Mouse (Mus musculus) heart, embryonic 14.5 days (tissue): Measurements from ENCODE around the gene Rab25. TPM values are rescaled to one million over a fixed set of nuclear protein-coding genes. Genes with fewer than 3 reads are reported as not detected.

Experiments
- ATAC-seq: fragments of 200-750 bp; cut with Nextera tagmentation; 2 replicates; pipeline ENCODE4 v1.8.0; 2017; ENCODE audit warnings: low read depth, moderate TSS enrichment; ENCODE audit not compliant: insufficient number of reproducible peaks, insufficient read depth, low FRiP score
- H3K27ac ChIP-seq, 2 experiments: fragments of 200-500 bp in 1 of 2; fragments of 300-500 bp in 1 of 2; sonication (generic) in 1 of 2; replicated peaks in 1 of 2; 2 replicates each; pipeline ENCODE4 v1.5.1; 2012 to 2014; ENCODE audit warnings: low read depth in 2 of 2, low read length in 2 of 2, control low read depth in 1 of 2, mild to moderate bottlenecking in 1 of 2, mixed read lengths in 1 of 2; ENCODE audit not compliant: control insufficient read depth in 1 of 2, insufficient read depth in 1 of 2
- H3K27me3 ChIP-seq: fragments of 300-500 bp; sonication (generic); 2 replicates; pipeline ENCODE4 v1.6.1; 2014; ENCODE audit warnings: mild to moderate bottlenecking, low read length, control low read depth; ENCODE audit not compliant: control insufficient read depth, insufficient read depth
- H3K36me3 ChIP-seq: fragments of 300-500 bp; sonication (generic); 2 replicates; pipeline ENCODE4 v1.6.1; 2014; ENCODE audit warnings: mild to moderate bottlenecking, control low read depth, low read length, mixed read lengths; ENCODE audit not compliant: control insufficient read depth, insufficient read depth
- H3K4me1 ChIP-seq, 2 experiments: fragments of 200-500 bp in 1 of 2; fragments of 300-500 bp in 1 of 2; sonication (generic) in 1 of 2; 2 replicates each; pipeline ENCODE4 v1.6.1; 2012 to 2014; ENCODE audit warnings: low read length in 2 of 2, control low read depth in 1 of 2, mixed read lengths in 1 of 2; ENCODE audit not compliant: control insufficient read depth in 2 of 2, insufficient read depth in 2 of 2
- H3K4me2 ChIP-seq: fragments of 300-500 bp; sonication (generic); 2 replicates; pipeline ENCODE4 v1.6.1; 2014; ENCODE audit warnings: mild to moderate bottlenecking, low read length
- H3K4me3 ChIP-seq, 2 experiments: fragments of 200-500 bp in 1 of 2; fragments of 300-500 bp in 1 of 2; sonication (generic) in 1 of 2; 2 replicates each; pipeline ENCODE4 v1.5.1; 2012 to 2014; ENCODE audit warnings: low read length in 2 of 2, mild to moderate bottlenecking in 2 of 2, control low read depth in 1 of 2, low read depth in 1 of 2, moderate library complexity in 1 of 2; ENCODE audit not compliant: control insufficient read depth in 1 of 2, insufficient read depth in 1 of 2
- H3K9ac ChIP-seq: fragments of 300-500 bp; sonication (generic); 2 replicates; pipeline ENCODE4 v1.6.1; 2014; ENCODE audit warnings: mild to moderate bottlenecking, low read length
- H3K9me3 ChIP-seq: fragments of 300-500 bp; sonication (generic); 2 replicates; pipeline ENCODE4 v1.6.1; 2016; ENCODE audit warnings: low read length, control low read depth; ENCODE audit not compliant: control insufficient read depth
- WGBS: fragments of 180-500 bp; shearing (Covaris S2); extraction: QIAGEN DNeasy Blood & Tissue Kit; methylation state at CpG from one replicate; pipeline ENCODE4 v1.1.7; 2014; 5-methylcytosine and 5-hydroxymethylcytosine counted together
- polyA plus RNA-seq: library from polyadenylated mRNA; unstranded; fragments of >200 nt; fragmentation: Nextera tagmentation; extraction: Ambion mirVana; gene quantifications from 2 replicates; pipeline ENCODE4 v1.2.1, GENCODE M21; 2014

The Rab25 gene
- polyA plus RNA-seq, 1 experiment from 2014 or later: 0.30 TPM

GRCm38 (mm10) chr3:88518411-88518810 lies 29.7 kb downstream of the Rab25 start:
- Histone ChIP-seq H3K27ac (no peak overlapping the region), H3K4me1 (peaks cover 3 to 6% of the 10 kb centered on the region in 2 experiments), H3K9ac (no peak overlapping the region), H3K9me3 (no peaks in the 10 kb centered on the region), H3K4me2 (no peak overlapping the region), H3K36me3 (no peaks in the 10 kb centered on the region), H3K27me3 (no peaks in the 10 kb centered on the region), H3K4me3 (no peak overlapping the region)
- WGBS: 89% methylated on average over 4 of the region's 4 CpGs
- no peak for ATAC-seq

DNA sequence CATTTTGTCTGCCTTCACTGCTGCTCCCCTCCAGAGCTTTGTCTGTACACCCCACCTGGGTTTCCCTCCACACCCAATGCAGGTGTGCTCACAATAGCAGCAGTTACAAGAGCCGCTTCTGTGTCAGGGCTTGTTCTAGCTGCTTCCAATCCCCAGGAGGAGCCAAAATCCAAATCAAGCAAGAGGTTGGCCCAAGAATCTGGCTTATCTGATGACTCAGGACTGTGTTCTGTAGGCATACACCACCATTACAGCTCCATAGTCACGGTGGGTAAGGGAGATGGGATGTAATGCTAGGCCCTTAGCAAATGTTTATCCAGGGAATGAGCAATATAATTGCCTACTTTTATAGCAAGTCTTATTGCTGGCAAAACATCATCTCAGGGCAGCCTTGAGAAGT lies 31.7 kb downstream of the Rab25 start:
- WGBS: 79% methylated on average over 2 of the region's 2 CpGs
- Histone ChIP-seq H3K4me2 (no peak overlapping the region), H3K27ac (no peak overlapping the region), H3K4me1 (peaks cover 18 to 25% of the 10 kb centered on the region in 2 experiments), H3K27me3 (no peaks in the 10 kb centered on the region), H3K9me3 (no peaks in the 10 kb centered on the region), H3K9ac (no peak overlapping the region), H3K36me3 (no peaks in the 10 kb centered on the region), H3K4me3 (no peak overlapping the region)
- no peak for ATAC-seq

GRCm38 (mm10) chr3:88515095-88515386 lies 33.1 kb downstream of the Rab25 start:
- ATAC-seq: no peak
- Histone ChIP-seq H3K36me3 (no peaks in the 10 kb centered on the region), H3K9ac (no peak overlapping the region), H3K4me2 (no peak overlapping the region), H3K27me3 (no peaks in the 10 kb centered on the region), H3K9me3 (no peaks in the 10 kb centered on the region), H3K4me1 (peaks cover 26 to 34% of the 10 kb centered on the region in 2 experiments), H3K27ac (no peak overlapping the region), H3K4me3 (no peak overlapping the region)
- WGBS: 100% methylated on average over 2 of the region's 2 CpGs

- H3K27ac ChIP-seq: no peak overlapping the region
- no peaks in the 10 kb centered on the region for H3K9me3 ChIP-seq
- peaks cover 29 to 37% of the 10 kb centered on the region in 2 experiments for H3K4me1 ChIP-seq
- no peak for ATAC-seq
- H3K27me3 ChIP-seq: no peaks in the 10 kb centered on the region
- no peaks in the 10 kb centered on the region for H3K36me3 ChIP-seq
- WGBS: 69% methylated on average over 10 of the region's 10 CpGs
- no peak overlapping the region for H3K4me3 ChIP-seq
- no peak overlapping the region for H3K9ac ChIP-seq
- H3K4me2 ChIP-seq: no peak overlapping the region
Observed at GRCm38 (mm10) chr3:88514231-88515094, 33.6 kb downstream of the Rab25 start.

DNA sequence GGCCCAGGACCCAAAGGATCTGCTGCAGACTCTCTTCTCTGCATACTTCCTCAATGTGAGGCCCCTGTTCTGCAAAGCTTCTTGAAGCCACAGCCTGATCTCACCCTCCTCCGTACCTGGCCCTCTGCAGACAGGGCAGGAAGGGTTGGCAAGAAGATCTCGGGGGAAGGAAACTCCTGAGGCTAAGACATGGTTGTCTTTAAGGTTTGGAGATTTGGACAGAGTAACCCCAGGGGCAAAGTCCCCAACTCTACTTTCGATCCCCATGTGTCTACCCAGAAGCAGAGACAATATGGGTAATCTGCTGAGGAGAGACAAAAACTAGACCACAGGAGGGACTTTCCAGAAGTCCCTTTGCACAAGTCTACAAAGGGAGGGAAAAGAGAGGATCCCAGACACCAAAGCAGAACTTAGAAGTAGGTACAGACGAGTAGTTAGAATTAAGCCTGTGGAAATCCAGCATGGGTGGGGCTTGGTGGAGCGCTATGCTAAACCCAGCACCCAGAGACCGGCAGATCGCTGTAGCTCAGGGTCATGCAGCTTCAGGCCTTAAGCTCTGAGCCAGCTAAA lies 34.5 kb downstream of the Rab25 start:
- Histone ChIP-seq H3K27ac (no peak overlapping the region), H3K9me3 (no peaks in the 10 kb centered on the region), H3K4me1 (peaks cover 32 to 41% of the 10 kb centered on the region in 2 experiments), H3K27me3 (no peaks in the 10 kb centered on the region), H3K9ac (no peak overlapping the region), H3K36me3 (no peaks in the 10 kb centered on the region), H3K4me2 (no peak overlapping the region), H3K4me3 (no peak overlapping the region)
- no peak for ATAC-seq
- WGBS: 71% methylated on average over 7 of the region's 7 CpGs

DNA sequence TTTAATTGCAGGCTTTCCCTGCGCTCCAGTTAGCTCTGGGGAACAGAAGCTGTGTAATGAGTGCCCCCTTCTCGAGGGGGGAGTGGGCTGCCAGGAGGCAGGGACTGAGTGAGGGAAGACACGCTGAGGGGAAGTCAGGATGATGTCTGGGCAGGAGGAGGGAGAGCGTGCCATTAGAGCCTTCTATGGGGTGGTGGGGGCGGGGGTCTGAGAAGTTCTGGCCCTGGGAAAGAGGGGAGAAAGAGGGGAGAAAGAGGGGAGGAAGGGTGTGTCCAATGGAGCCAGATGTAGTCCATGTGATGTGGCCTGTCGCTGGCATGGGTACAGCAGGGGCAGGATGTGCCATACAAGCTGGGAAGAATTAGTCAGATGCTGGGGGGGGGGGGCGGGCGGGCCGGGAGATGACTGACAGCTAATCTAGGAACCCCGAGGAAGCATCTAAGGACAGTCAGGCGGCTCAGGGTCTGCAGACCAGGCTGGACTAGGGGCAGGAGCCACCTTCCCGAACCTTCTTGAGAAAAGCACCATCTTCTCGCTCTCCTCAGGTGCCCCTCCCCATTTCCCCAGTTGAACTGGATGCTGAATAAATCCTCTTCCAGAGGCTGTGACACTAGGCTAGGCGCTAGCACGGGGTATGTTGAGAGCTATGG lies 35.1 kb downstream of the Rab25 start:
- Histone ChIP-seq H3K9me3 (no peaks in the 10 kb centered on the region), H3K9ac (peak overlapping the region; percentile 36; the same call in 1 of the 2 replicates), H3K36me3 (no peaks in the 10 kb centered on the region), H3K4me1 (peaks cover 32 to 41% of the 10 kb centered on the region in 2 experiments), H3K4me2 (no peak overlapping the region), H3K27ac (peak overlapping the region; percentile 20 to 59), H3K27me3 (no peaks in the 10 kb centered on the region), H3K4me3 (no peak overlapping the region)
- 33% methylated on average over 13 of the region's 15 CpGs for WGBS
- ATAC-seq: no peak

DNA sequence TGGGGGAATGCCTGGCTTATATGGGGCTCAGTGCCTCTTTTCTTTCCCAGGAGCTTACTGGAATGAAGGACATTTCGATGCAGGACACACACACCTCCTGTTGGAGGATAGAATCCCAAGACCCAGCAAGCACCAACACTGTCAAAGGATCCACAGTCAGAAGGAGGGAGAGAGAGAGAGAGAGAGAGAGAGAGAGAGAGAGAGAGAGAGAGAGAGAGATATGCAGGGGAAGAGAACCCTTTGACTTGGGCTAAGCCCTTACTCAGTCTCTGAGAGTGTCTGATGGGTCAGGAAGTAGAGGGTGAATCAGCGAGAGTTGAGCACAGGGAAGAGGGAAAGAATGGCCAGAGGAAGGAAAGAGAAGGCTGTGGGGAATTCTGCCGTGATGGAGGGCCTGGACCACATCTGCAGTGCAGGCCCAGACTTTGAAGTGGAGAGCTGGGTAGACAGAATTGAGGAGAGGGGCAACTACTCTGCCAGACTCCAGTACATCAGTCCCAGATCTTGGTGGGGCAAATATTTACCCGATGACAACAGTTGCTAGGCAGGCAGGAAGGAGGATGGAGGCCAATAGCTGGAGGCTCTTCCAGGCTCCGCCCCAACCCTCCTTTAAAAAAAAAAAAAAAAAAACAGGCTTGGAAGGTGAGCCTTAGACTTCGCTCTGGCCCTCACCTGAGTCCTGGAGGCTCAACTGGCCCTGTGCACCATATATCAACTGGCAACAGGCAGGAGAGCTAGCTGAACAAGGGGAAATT lies 35.8 kb downstream of the Rab25 start:
- Histone ChIP-seq H3K4me2 (no peak overlapping the region), H3K4me1 (peaks cover 32 to 41% of the 10 kb centered on the region in 2 experiments)

More for the DNA sequence above, 35.8 kb downstream of the Rab25 start:
- Histone ChIP-seq H3K36me3 (no peaks in the 10 kb centered on the region), H3K27me3 (no peaks in the 10 kb centered on the region), H3K9me3 (no peaks in the 10 kb centered on the region), H3K27ac (peak overlapping the region; percentile 20 to 59), H3K9ac (peak overlapping the region; percentile 36; the same call in 1 of the 2 replicates), H3K4me3 (no peak overlapping the region)
- WGBS: 34% methylated on average over 6 of the region's 6 CpGs
- ATAC-seq: no peak
